Mouse (Mus musculus): ENCODE data around the gene Wwox. TPM values are rescaled to one million over a fixed set of nuclear protein-coding genes. Genes with fewer than 3 reads are reported as not detected.

The Wwox gene
- polyA plus RNA-seq, 2 experiments from 2014 or later, result 9.2 to 11.6 TPM

DNA sequence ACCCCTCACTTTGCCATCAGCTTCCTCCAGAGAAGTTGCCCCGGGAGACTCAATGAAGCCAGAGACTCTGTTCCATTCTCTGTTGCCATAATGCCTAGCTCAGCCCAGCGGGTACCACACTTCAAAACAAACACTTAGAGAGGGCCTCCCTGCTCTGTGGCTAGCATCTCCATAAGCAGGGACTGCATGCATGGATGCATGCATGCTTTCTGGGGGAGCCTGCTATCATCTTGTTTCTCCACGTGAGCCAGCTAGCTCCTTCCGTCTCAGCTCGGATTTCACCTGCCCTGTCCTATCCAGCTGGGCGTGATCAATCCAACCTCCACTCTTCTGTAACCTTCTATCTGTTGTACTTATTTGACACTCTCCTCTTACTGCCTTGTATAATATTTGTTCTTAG, 675.0 kb downstream of the Wwox start:
- no peak for ATAC-seq

DNA sequence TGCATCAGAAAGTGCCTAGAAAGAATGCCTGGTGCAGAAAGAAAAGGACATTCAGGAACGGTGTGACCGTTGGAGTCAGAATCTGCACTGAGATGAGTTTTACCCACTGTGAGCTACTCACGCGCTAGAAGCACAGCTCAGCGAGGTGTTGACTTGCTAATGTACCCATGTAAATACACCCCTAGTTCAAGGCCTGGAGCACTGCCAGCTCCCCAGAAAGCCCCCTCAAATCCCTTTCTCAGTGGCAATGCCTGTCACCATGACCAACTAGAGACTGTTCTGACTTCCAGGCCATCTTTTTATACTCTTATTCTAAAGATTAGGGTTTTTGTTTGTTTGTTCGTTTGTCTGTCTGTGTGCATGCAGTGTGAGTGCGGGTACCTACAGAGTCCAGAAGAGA, 686.6 kb downstream of the Wwox start:
- no peak for ATAC-seq

DNA sequence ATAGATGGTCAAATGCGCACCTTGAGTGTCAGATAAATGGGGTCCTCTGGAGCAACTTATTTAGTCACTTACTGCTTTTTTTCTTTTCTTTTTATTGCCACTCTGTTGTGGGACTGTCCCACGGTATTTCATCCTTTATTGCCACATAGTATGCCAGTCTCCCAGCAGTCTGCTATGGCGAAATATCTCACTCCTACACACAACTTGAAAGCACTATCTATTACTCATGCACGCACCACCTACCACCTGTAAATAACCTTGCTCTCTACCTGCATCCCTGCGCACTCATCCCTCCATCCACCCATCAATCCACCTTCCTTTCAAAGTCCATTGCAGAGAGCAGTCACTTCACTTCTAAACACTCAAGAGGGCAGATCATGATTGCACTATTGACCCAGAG, 687.2 kb downstream of the Wwox start:
- no peak for ATAC-seq

DNA sequence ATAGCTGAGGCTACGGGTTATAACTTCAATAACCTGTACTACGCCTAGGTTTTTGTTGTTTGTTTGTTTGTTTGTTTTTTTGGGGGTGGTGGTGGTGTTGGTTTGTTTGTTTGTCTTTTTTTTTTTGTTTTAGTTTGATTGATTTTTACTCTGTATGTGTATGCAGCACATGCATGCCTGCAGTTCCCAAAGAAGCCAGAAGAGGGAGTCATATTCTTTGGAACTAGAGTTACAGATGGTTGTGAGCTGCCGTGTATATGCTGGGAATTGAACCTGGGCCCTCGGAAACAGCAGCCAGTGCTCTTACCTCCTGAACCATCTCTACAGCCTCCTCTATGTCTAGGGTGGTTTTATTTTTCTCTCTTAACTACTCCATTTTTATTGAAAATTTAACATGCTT, 689.9 kb downstream of the Wwox start:
- ATAC-seq, result no peak

DNA sequence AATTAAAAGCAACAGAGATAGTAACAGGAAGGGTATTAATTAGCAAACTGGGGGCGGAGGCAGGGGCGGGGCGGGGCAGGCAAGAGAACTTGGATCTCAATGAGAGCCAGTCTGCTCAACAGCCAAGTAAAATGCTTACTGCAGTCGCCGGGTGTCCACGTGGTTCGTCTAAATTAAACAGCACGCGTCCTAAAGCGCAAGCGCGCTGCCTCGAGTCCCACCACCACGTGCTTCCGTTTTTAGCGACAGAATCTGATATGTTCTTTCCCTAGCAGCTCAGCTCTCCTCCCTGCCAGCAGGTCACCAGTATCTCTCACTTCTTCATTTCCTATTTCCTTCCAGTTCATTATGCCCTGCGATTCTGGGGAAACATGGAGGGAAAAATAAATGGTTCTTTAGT, 693.7 kb downstream of the Wwox start:
- ATAC-seq, result no peak

DNA sequence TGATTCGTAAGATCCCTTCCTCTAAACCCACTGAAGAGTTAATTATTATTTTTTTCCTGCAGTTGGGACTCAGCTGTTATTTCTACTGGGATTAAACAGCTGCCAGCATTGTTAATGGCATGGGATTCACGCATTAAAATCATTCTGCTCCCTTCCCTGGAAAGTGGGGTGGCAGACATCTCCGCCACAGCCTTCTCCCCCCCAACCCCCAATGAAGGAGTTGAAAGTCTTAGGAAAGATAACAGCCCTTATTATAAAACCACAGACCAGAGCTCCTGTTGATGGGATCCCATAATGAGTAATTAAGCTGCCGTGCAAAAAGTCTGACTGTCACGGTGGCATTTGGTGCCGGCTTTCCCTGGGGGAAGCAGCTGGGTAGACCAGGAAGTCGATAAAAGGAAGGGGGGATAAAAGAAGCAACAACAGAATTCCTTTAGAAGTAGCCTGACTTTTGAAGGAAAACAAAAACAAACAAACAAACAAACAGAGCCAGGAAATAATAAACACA, 694.3 kb downstream of the Wwox start:
- ATAC-seq, result no peak

DNA sequence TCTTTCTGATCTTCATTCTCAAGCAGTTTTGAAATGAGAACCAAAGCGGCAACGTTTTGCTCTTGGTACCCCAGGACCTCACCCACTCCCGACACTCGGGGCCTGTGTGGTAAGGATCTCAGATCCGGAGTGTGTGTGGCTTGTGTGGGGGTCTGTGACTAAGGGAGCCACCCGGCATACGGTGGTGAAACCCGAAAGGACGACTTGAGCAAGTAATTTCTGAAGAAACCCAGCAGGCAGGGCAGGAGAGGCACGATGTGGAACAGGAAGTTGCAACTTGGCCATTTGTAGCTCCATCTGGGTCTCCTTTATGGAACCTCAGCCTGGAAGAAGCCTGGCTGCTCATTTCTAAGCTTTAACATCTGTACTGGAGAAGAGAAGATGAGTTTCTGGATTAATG, 697.4 kb downstream of the Wwox start:
- no peak for ATAC-seq

DNA sequence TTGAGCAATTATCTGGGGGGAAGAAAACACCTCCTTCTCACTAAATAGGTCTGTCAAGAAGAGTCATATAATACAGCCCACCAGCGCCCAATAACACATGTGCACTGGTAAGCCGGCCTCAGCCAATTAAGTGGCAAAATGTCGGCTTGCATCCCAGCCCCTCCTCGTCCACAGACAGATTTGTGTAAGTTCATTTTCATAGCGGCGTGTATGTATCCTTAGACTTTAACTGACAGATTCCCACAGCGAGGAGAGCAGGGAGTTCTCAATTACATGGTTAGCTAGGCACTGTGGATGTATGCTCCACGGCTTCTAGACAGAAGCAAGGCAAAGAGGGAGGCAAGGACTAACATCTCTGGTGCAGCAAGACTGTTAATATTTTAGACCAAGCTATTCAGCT, 702.2 kb downstream of the Wwox start:
- ATAC-seq, result no peak

DNA sequence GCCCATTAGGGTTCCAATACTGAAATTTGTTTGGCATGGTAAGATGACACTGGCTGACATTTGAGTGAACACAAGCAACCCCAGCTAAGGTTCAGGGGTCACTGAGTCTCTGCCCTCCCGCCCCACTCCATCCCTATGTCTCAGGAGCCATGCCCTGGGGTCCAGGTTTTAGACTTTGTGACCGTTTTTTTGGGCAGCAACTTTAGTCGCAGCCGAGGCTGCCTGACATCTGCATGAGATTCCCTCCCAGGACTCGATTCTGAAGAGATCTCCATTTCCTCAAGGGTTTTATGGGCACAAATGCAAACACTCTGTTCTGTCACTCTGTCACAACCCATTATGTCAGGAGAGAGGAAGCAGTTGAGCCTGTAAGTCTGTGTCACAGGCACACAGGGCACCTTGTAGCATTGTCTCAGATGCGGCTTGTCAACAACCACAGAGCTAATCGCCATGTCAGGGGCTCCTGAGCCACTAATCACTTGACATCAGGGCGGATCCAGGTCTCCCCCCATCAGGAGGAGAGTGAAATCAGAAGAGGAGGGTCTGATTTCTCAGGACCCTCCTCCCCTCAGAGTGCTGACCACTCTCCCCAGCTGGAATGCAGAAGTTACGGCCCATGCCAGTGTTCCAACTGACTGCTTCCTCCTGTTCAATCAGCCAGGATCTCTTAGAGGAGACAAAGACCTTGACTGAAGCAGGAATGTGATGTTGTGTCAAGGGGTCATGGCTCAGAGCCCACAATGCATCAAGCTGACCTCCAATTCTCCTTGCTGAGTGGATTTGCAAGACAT, 704.3 kb downstream of the Wwox start:
- no peak for ATAC-seq

DNA sequence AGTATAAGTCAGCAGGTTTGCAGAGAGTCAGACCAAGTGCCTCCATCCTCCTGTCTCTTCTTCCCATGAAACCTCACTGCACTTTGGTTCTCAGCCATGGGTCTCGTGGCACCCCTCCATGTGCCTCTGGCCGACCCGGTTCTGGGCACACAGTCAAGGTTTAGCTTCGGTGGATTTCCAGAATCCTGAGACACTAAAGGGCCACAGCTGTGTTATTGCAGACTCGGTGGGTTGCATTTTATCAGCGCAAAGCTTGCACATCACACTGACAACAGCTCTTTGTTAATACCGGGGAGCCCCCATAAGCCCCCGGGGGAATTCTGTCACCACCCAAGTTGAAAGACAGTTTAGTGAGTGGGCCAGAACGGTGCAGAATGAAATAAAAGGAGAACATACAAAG, 707.6 kb downstream of the Wwox start:
- no peak for ATAC-seq

DNA sequence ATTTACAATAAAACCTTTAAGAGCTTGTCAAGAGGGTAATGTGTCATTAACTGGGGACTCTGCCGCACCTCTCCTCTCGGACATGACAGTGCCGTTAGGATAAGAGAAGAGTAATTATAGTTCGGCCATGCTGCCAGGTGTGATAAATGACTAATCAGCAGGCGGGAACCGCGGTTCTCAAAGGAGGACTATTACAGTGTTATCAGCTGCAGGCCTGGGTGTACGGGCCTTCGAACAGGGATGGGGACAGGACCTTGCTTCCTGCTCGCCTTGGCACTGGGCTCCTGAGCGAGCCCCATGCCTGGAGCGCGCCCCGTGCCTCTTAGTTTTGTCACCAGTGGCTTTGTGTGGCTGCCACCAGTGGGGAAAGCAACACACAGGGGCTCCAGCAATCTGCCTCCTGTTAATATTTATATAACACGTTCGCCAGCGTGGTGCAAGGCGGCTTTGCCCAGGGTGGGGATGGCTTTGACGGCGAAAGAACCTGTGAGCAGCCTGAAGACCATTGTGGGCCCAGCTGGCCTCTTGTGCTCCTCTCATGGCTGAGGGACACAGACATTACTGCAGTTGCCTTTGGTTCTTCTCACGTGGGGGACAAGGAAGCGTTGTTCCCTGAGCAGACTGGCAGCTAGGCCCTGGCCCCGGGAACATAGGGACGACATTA, 711.1 kb downstream of the Wwox start:
- no peak for ATAC-seq

DNA sequence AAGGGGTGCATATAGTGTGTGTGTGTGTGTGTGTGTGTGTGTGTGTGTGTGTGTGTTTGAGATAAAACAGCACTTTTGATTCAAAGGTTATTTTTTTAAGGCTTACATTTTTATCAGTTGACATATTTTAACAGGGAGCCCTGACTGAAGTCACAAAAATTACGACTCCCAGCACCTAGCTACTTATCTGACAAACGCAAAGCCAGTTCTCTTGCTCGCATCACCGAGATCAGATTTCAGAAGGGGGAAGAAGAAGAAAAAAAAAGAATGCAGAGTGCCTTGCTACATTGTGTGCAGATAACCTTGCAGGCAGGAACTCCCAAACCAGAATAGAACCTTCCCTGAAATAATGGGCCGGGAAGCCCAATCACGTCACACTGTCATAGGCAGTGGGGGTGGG, 712.0 kb downstream of the Wwox start:
- ATAC-seq, result no peak

DNA sequence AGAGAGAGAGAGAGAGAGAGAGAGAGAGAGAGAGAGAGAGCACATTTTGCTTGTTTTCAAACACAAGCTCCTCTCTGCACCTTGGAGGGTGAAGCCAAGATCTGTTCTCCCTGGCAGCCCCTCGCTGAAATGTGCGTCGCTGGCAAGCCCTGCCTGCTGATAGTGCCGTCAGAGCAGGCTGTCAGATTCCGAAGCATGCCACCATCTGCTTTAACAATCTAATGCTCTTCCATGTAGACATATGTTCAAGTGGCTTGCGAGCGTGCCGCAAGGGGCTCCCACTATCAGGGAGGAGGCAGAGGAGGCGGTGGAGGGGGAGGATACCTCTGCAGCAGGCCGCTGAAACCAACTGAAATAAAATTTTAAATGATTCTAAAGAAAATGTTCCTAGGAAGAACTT, 714.6 kb downstream of the Wwox start:
- no peak for ATAC-seq

DNA sequence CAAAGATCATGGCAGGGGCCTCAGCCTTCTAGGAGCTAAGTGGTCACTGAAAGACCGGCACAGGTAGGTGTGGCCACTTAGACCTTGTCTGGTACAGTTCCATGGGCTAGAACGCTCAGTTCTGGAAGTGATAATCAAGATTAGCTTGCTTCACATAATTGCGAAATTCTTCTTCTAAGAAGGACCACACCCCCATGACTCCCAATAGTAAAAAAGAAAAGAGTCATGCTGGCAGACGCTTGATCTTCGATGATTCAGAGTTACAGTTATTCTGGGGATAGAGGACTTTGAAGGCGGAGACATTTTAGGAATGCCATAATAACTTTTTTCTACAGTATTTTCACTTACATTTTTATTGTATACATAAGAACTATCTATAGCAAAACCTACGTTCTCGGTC, 716.7 kb downstream of the Wwox start:
- ATAC-seq, result no peak

DNA sequence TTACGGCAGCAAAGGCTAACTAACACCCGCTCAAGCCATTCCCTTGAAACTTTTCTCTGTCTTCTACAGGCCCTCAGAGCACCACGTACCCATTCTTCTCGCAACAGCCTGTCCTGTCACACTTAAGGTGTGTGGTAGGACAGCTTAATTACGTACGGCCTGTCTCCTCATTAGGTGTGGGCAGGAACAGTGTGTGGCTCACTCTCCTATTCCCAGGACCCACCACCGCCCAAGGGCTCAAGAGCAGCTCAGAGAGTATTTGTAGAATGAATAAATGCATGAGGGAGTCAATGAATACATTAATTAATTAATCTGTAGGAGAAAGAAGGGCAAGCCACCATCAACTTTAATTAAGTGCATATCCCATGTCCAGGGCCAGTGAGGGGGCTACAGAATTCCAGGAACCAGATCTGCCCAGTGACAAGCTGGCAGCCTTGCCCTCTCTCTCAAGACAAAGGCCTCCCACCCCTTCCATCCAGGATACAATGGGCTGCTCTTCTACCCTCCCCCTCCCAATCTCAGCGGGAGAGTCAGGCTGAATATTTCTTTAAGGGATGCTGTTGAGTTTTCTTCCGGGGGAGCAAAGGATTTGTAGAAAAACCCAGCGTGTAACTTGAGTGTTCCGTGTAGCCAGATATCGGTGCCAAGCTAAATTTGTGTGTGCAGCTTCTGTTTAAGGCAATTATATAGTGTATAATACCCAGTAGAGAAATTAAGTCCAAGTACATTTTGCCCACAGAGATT, 718.7 kb downstream of the Wwox start:
- no peak for ATAC-seq

DNA sequence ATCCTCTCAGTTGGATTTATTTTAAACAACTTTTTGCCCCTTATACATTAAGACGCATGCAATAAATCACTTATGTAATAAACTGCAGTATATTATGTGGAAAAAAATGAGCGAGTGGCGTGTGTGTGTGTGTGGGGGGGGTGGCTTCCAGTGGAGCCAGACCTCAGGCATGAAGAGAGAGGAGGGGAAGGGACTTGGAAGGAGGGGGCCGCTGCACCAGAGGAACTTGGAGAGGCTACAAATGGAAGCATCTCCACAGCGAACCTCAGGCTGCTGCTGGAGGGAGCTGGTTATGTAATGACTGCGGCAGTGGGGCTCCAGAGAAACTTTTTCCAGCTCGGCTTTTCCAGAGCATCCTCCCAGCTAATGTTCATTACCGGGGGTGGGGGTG, 719.3 kb downstream of the Wwox start:
- ATAC-seq, result no peak

DNA sequence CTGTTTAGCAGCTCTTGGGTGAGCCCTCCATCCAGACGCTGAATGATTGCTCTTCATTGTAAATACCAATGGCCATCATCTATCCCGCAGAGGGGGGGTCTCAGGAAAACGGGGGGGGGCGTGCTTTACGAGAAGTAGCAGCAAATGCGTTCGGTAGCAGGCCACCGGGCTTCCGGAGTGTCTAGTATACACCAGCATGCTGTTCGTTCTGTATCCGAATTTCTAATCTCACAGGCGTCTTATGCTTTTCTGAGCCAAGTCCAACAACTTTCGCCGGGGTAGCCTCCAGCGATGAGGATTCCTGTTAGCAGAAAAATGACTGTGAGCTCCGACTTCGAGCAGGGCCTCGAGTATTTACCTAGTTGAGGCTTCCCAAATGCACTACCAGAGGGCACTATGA, 719.8 kb downstream of the Wwox start:
- peak; percentile 42 for ATAC-seq

DNA sequence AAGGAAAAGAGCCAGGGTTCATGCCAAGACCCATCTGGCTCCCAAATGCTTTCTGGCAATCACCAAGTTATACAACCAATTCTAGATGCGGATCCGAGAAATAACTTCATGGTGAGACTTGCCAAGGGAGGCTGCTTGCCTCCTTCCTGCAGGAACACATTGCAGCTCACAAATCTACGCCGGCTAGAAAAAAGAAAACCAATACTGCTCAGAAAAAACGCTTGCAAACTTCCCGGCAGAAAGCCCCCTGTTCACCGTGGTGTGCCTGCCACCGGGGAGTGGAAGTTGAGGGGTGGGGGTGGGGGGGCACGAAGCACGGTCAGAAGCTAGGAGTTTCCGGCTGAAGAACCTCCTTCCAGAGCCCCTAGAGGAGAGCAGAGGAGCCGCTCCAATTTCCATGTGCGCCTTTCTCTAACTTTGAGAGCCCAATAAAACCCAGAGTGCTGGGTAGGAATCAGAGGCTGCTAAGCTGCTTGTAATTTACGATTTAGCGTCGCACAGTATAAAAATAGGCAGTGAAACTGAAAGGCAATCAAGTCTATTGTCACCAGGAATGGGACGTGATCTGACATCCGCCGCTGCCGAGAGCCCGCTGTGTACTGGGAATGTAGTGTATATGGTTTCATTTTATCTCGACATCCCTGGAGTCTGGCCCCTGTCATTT, 720.4 kb downstream of the Wwox start:
- ATAC-seq, result peak; percentile 84

DNA sequence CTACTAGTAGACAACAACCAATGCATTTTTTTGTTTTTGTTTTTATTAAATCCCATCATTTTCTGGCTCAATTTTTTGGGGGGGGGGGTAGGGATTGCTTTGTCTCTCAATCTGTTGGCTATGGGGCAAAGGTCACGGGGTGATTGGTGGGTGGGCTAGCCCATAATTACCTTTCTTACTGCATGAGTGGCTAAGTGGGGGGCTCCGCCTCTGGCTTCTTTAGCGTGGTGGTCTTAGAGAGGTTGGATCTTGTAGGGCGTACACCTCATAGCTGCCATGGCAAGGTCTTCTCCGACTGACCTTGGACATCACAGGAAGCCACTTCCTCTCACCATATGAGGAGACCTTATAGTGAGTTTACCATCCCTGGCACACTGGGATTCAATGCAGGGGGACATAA, 721.0 kb downstream of the Wwox start:
- no peak for ATAC-seq

DNA sequence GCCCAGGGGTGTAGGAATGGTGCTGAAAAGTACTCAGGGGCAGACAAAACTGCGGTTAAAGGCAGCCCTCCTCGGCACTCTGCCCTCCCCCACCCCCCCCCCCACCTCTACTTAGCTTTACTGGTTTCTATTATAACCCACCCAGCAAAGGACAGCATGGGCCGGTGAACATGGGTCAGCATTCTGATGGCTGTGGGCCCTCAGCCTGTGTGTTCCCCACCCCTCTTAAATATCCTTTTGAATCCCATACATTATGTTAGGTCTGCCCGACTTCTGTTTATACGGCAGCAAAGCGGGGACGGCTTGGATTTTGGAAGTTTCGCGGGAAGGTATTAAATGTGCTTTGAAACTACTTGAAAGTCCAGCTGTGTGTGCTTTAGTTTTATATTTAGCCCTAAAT, 722.1 kb downstream of the Wwox start:
- ATAC-seq, result no peak

DNA sequence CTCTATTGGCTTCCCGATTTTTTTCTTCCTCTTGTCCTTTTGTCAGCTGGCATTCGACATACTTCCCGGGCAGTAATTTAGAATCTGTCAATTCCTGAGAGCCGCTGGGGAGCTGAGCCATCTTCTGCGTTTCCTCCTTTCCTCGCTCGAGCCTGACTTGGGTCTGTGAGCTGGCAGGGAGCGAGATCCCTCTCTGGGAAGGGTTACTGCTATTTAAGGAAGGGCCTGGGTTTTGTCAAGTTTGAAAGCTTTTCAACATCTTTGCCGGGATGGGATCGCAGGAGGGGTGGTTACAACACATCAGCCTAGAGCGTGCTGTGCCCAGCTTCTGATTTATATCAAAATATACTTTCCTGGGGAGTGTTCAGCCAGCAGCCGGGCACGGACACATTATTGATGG, 725.4 kb downstream of the Wwox start:
- ATAC-seq, result no peak

DNA sequence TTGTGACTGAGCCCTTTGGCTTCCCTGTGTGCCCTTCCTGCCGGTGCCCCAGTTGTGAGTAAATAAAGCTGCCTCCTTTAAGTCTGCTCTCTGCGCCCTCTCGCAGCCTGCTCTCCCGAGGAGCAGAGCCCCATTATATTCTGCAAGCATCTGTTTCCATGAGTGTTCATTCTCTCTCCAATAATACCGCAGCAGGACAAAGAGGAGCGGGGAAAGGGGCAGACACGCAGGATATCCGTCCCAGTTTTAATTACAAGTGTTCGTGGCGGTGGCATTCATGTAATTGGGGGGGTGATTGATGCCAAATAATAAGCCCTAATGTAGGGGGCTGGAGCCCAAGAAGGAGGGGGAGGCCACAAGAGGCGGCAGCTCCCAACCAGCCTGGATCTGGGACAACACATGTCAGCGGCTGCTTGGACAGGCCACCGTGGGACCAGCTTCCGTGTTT, 734.2 kb downstream of the Wwox start:
- no peak for ATAC-seq

DNA sequence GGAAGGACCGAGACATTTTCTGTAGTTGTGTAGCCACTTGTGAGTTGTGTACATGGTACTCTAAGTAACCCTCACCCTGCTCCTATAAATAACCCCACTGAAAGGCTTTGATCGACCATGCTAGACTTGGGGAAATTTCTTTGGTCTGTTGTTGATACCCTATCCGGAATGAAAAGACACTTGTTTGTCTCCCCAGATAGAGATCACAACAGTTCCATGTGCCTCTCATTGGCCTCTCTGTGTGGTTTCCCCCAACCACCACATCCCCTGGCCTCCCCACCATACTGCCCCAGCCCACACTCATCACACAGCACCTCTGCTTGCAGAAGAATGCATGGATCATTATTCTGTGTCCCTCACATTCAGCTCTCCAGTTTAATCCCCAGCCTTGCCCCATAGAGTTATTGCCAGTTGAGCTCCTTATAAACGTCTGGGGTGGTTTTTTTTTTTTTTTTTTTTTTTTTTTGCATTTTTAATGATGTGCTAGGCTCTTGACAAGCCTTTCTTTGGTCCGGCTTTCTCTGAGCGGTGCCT, 746.0 kb downstream of the Wwox start:
- peak; percentile 28 for ATAC-seq

All from activated CD4-positive, CD25-positive, alpha-beta regulatory T cell, adult 4 months (primary cell).